ENCODE assay signal across 14 mouse cellular contexts in genomic region chr5:137541768-137542540, GRCm38 (mm10). TPM values are rescaled to one million over a fixed set of nuclear protein-coding genes. Genes with fewer than 3 reads are reported as not detected.
DNase-seq lines count a peak whose midpoint lies in the region; ATAC-seq lines count a peak whose summit lies in the region.
"Had no signal": no experiment of that assay in that cellular context is flagged by ENCODE, and none has a peak within 500 bp of the region (broad histone marks: within the 10 kb centered on the region; RNA-seq: fewer than 3 reads in every experiment).

No protein-coding gene starts in this region.

- WGBS in hindbrain, embryonic 15.5 days = 62% methylated on average over 5 of the region's 5 CpGs
- 79% methylated on average over 5 of the region's 5 CpGs for WGBS in hindbrain, embryonic 10.5 days

- no peaks in the 10 kb centered on the region for H3K36me3 ChIP-seq in hindbrain, embryonic 15.5 days
- no peaks in the 10 kb centered on the region for H3K36me3 ChIP-seq in hindbrain, embryonic 10.5 days
- H3K36me3 ChIP-seq: embryonic facial prominence, embryonic 13.5 days; heart, embryonic 13.5 days had no signal

- DNase-seq in hindbrain, embryonic 10.5 days (ENCODE audit: low spot score) = no peak
- peak; percentile 70 for DNase-seq in adipocyte (ENCODE audit: low spot score)
- peak; percentile 73 for DNase-seq in cerebellum, adult 11 months
- DNase-seq in fat pad, adult 2 months (ENCODE audit: extremely low read depth, low read depth, low spot score) = peak; percentile 49
- DNase-seq in embryo, embryonic 9.5 days (ENCODE audit: extremely low spot score) = no peak
- DNase-seq in neural tube, embryonic 10.5 days (ENCODE audit: extremely low spot score, low spot score) = no peak
- DNase-seq: kidney, postnatal 25 days; right cerebral cortex, postnatal 4 days had no signal

- H3K9ac ChIP-seq in hindbrain, embryonic 15.5 days = no peak overlapping the region
- H3K9ac ChIP-seq: embryonic facial prominence, embryonic 13.5 days; heart, embryonic 13.5 days had no signal

- H3K4me2 ChIP-seq in hindbrain, embryonic 15.5 days = no peak overlapping the region
- H3K4me2 ChIP-seq: embryonic facial prominence, embryonic 13.5 days; heart, embryonic 13.5 days had no signal

- no peak overlapping the region for H3K4me3 ChIP-seq in hindbrain, embryonic 15.5 days
- no peak overlapping the region for H3K4me3 ChIP-seq in hindbrain, embryonic 10.5 days
- H3K4me3 ChIP-seq: embryonic facial prominence, embryonic 13.5 days; heart, embryonic 13.5 days had no signal

- no peaks in the 10 kb centered on the region for H3K27me3 ChIP-seq in hindbrain, embryonic 15.5 days
- H3K27me3 ChIP-seq in hindbrain, embryonic 10.5 days (ENCODE audit: insufficient read depth, poor library complexity, severe bottlenecking) = no peaks in the 10 kb centered on the region
- H3K27me3 ChIP-seq: embryonic facial prominence, embryonic 13.5 days; heart, embryonic 13.5 days had no signal

- no peak for ATAC-seq in hindbrain, embryonic 15.5 days (ENCODE audit: low FRiP score, low read depth)
- ATAC-seq: lung, postnatal 0 days; midbrain, embryonic 16.5 days had no signal

- H3K27ac ChIP-seq in hindbrain, embryonic 15.5 days (replicated peaks) = peak overlapping the region; percentile 11; the same call in 1 of the 2 replicates
- H3K27ac ChIP-seq in hindbrain, embryonic 10.5 days = no peak overlapping the region
- H3K27ac ChIP-seq: embryonic facial prominence, embryonic 13.5 days; heart, embryonic 13.5 days; stomach, postnatal 0 days had no signal

- H3K9me3 ChIP-seq in hindbrain, embryonic 15.5 days = no peaks in the 10 kb centered on the region
- no peaks in the 10 kb centered on the region for H3K9me3 ChIP-seq in hindbrain, embryonic 10.5 days
- H3K9me3 ChIP-seq: embryonic facial prominence, embryonic 13.5 days; heart, embryonic 13.5 days had no signal

- no peaks in the 10 kb centered on the region for H3K4me1 ChIP-seq in hindbrain, embryonic 15.5 days (replicated peaks)
- H3K4me1 ChIP-seq in hindbrain, embryonic 10.5 days (replicated peaks) = 0 out of 2 replicates have a peak, but pooled peaks cover 2% of the 10 kb centered on the region

RNA-seq across cellular contexts. Expression of gene Gnb2, which starts 8.6 kb away (rescaled TPM):
- 516 and 544 TPM in 2 replicates for polyA plus RNA-seq in hindbrain, embryonic 15.5 days (2015; fragmentation: Nextera tagmentation; extraction: Ambion mirVana)
- polyA plus RNA-seq in hindbrain, embryonic 10.5 days (2016; fragmentation: Nextera tagmentation; extraction: Ambion mirVana) = 387 and 460 TPM in 2 replicates

RNA-seq across cellular contexts. Expression of gene Epo, which starts 8.9 kb away (rescaled TPM):
- polyA plus RNA-seq in hindbrain, embryonic 15.5 days (2015; fragmentation: Nextera tagmentation; extraction: Ambion mirVana) = not detected in 2 replicates
- polyA plus RNA-seq in hindbrain, embryonic 10.5 days (2016; fragmentation: Nextera tagmentation; extraction: Ambion mirVana) = 1.3 and 4.5 TPM in 2 replicates
- polyA plus RNA-seq: embryonic facial prominence, embryonic 13.5 days; heart, embryonic 13.5 days; lung, postnatal 0 days; midbrain, embryonic 16.5 days; stomach, postnatal 0 days had no signal

RNA-seq across cellular contexts. Expression of gene Actl6b, which starts 11.4 kb away (rescaled TPM):
- 251 and 285 TPM in 2 replicates for polyA plus RNA-seq in hindbrain, embryonic 15.5 days (2015; fragmentation: Nextera tagmentation; extraction: Ambion mirVana)
- 10.3 and 47.6 TPM in 2 replicates for polyA plus RNA-seq in hindbrain, embryonic 10.5 days (2016; fragmentation: Nextera tagmentation; extraction: Ambion mirVana)
- polyA plus RNA-seq: lung, postnatal 0 days had no signal

RNA-seq across cellular contexts. Expression of gene Gigyf1, which starts 23.6 kb away (rescaled TPM):
- 16.4 and 18.4 TPM in 2 replicates for polyA plus RNA-seq in hindbrain, embryonic 15.5 days (2015; fragmentation: Nextera tagmentation; extraction: Ambion mirVana)
- 14.7 and 14.9 TPM in 2 replicates for polyA plus RNA-seq in hindbrain, embryonic 10.5 days (2016; fragmentation: Nextera tagmentation; extraction: Ambion mirVana)

RNA-seq across cellular contexts. Expression of gene Tfr2, which starts 27.7 kb away (rescaled TPM):
- polyA plus RNA-seq in hindbrain, embryonic 15.5 days (2015; fragmentation: Nextera tagmentation; extraction: Ambion mirVana) = 6.1 and 6.4 TPM in 2 replicates
- polyA plus RNA-seq in hindbrain, embryonic 10.5 days (2016; fragmentation: Nextera tagmentation; extraction: Ambion mirVana) = 1.7 and 4.9 TPM in 2 replicates

Comparison
In these comparisons a context has a peak if more than half of its experiments do, and no peak if none do; other contexts are left out.
1. DNase-seq: peak in adipocyte (single experiment), cerebellum, adult 11 months (single experiment) and fat pad, adult 2 months (single experiment); none in hindbrain, embryonic 10.5 days (single experiment), embryo, embryonic 9.5 days (single experiment) and neural tube, embryonic 10.5 days (single experiment).